Mouse (Mus musculus): ENCODE measurements around the gene Atp6ap1.

The Atp6ap1 gene

DNA sequence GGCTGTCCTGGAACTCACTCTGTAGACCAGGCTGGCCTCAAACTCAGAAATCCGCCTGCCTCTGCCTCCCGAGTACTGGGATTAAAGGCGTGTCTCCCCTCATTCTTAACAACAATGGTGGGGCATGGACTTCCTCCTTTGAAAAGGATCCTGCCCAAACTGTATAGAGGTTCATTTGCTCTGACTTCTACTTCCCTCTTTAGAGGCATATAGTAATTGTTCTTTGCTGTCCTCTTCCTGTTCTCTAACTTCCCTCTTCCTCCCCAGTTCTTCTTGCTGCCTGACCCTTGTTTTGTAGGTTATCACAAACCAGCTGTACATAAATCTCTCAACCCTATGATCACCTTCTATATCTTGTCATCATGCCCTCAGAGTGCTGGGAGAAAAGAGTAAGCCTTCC is 2.8 kb downstream of the Atp6ap1 start:
- in situ Hi-C loops (cut with MseI, MboI) = no loop called here

DNA sequence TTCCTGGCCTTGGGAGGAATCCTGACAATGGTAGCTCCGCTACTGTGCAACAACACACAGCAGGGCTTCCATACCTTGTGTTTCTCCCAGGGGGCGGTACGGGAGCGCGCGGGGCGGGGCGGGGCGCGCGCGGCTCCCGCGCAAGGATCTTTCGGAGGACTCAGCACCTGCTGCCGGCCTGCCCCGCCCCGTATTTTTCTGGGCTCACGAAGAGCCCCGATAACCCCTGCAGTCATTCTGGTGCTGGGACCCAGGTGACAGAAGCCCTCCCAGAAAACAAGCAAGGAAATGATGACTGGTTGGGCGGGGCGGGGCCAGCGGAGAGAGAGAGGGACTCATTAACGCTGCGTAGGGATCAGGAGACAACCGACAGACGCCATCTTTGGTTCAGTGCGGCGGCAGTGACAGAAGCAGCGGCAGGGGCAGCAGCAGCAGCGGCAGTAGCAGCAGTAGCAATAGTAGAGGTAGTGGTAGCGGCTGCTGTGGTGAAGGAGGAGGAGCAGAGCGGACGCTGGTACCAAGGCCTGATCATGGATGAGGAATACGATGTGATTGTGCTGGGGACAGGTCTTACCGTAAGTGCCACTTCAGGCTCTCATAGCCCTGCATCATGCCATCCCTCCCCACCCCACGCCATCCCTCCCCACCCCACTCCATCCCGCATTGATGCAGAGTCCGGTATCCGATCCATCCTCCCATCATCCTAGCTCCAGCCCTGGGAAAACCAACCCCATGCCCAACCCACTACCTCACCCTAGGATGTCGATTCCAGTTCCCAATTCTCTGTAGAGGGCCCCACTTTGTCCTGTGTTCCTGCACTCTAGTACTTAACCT is 8.2 kb downstream of the Atp6ap1 start, which contains the start of gene Gdi1:
Gene Gdi1, plus strand, starts transcription at position 132 of the 834 bp plus-strand sequence.
- in situ Hi-C loops (cut with MseI, MboI) = no loop called here

DNA sequence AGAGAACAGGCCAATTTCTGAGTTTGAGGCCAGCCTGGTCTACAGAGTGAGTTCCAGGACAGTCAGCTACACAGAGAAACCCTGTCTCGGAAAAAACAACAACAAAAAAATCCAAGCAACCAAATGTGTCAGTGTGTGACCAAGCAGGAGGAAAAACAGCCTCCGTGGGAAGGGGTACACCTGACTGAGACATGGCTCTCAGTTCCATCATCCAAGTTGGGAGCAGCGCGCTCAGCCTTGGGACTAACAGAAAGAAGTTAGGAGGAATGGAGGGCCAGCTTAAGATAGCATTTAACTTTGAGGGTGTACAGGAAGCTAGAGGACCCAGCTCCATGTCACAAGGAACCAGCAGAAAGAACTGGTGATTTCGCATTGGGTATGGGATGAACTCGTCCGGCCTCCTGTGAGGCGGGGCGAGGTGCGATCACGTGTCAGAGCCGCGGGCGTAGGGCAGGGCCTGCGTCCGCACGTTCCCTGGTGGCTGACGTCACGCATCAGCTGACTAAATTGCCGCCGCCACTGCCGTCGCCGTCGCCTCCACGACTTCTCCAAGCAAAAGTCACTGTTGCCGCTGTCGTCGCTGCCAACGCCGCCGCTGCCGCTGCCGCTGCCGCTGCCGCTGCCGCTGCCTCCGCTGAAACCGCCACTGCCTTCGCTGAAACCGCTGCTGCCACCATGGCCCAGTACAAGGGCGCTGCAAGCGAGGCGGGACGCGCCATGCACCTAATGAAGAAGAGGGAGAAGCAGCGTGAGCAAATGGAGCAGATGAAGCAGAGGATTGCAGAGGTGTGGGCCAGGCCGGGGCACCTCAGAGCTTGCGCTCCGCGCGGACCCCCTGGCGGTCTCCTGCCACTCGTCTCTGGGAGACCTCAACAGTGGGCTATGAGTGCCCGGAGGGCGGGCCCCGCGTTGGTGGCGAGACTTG is 15.9 kb downstream of the Atp6ap1 start, which contains the start of gene Fam50a:
Gene Fam50a, plus strand, starts transcription at position 494 of the 925 bp plus-strand sequence.
- in situ Hi-C loops (cut with MseI, MboI) = no loop called here

DNA sequence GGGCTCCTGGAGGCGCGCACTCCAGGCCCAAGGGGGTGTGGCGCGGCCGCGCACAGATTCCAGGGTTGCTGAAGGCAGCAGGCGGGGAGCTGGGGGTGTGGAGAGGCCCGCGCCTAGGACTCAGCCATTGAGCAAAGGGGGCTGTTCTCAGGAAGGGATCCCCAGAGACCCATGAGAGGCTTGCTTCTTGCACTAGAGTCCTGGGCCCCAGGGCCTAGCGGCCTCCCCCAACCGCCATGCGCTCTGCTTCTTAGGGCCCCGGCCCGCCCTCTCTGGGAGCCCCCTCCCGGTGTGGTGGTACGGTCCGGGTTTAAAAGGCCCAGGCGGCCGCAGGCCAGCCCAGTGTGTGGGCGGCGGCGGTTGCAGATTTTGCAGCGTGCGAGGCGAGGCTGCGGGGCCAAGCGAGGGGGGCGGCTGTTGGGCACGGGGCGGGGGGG is 31.8 kb downstream of the Atp6ap1 start, which contains the start of gene Plxna3:
Gene Plxna3, plus strand, starts transcription at position 342 of the 437 bp plus-strand sequence.
- in situ Hi-C loops (cut with MseI, MboI) = no loop called here

DNA sequence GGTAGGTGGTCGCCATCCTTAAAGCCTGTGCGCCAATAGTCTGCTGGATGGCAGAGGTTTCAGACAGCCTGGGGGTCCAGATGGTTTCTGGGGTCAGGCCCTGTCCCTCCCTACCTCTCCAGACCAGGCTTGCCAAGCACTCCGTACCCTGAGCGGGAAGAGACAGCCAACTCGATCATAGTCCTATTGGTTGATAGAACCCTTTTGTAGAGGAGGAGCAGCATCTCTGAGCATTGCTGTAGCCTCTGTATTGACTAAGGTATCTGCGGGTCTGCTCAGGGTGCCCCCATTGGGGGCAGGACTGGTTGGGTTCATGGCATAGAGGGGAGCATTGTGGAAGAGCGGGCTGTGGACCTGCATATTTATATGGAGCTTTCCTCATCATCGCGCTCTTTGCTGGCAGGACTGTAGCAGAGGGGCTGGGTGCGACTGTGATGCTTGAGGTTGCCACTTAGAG is 32.3 kb downstream of the Atp6ap1 start:
- in situ Hi-C loops (cut with MseI, MboI) = no loop called here

DNA sequence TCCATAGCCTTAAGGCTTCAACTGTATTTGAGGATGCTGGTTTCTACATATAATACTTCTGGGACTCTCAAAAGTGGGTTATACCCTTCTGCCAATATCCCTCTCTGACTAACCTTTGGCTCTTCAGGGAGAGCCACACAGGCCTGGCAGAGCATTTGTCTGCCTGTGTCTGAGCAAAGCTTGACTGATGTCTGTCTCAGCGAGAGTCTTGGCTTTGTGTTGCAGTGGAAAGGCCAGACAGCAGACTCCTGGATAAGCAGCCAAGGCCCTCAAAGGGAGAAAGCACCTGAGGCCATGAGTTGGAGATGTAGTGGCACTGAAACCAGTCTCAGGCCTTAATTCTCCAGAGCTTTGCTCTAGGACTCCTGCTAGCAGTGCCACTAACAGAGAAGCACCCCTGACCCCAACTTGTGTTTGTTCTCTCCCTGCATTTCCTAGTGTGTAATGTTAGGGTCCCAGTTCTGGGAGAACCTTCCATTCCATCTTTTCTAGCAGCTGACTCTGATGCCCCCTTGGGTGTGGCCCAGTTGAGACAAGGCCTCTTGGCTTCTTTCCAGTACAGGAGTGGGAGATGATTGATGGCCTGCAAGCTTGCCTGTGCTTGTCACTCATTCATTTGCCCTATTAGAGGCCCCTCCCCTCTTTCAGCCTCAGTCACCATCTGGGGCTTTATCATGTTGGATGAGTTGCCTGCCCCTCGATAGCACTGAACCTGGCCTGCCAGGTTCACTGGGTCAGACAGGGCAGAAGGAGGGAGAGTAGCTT is 33.5 kb downstream of the Atp6ap1 start:
- in situ Hi-C loops (cut with MseI, MboI) = no loop called here

DNA sequence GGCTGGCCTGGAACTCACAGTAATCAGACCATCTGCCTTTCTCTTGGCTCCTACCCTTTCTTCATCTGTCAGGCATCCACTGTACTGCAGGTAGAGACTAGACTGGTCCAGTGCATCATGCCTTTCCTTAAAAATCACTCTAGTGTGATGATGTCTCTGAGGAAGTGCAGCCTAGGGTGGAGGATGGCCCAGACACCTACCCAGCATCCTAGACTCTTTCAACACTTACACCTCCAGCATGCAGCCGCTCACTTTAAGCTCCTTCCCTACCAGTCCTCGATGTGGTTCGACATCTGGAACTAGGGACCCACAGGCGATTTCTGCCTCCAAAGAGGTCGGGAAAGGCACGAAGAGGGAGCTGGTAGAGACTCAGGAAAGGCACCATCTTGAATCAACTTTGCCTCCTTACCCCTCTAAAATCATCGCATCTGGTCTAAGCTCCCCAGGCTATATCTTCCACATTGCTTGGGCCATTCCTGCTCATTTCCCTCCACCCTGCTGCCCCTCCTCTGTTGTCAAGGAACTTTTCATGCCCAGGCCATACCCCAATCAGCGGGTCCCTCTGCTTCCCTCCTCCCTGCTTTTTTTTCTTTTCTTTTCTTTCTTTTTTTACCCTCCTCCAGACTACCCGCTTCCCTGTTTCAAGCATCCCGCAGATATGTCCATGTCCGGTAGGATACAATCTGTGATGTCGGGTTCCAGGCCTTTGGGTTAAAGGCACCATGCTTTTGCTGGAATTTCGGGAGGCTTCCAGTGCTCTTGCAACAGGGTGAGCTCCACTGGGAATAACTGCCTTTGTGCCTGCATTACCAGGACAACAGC is 56.0 kb downstream of the Atp6ap1 start:
- in situ Hi-C loops (cut with MseI, MboI) = no loop called here

DNA sequence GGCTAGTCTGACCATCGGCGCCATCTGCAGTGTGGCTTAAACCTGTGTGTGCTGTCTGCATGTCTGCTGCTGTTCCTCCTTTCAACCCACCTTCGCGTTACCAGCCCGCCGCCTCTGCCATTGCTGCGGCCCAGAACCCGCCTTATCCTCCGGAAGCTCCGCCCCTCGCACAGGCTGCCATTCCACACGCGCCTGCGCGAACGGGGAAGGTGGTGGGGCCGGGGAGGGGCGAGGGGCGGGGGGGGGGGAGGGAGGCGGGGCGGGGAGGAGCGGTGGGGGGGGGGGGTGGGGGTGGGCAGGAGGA is 56.5 kb downstream of the Atp6ap1 start, which contains the start of gene Lage3:
Gene Lage3, minus strand, starts transcription at position 152 of the 304 bp plus-strand sequence.
- in situ Hi-C loops (cut with MseI, MboI) = no loop called here
